Mouse (Mus musculus): ENCODE measurements around the gene Nol7. TPM values are rescaled to one million over a fixed set of nuclear protein-coding genes. Genes with fewer than 3 reads are reported as not detected.
A peak's percentile ranks its signal among the peaks of the same experiment; 100 is the strongest.

The Nol7 gene
- polyA plus RNA-seq, 1 experiment: 91.0 TPM

- Histone ChIP-seq H3K27ac (ENCODE audit: control insufficient read depth, insufficient read depth, low read length) (no peak overlapping the region), H3K36me3 (ENCODE audit: control insufficient read depth, insufficient read depth, low read length) (no peaks in the 10 kb centered on the region), H3K4me1 (replicated peaks; ENCODE audit: control insufficient read depth, insufficient read depth, low read length) (peaks cover 2% of the 10 kb centered on the region; the same call in 1 of the 2 replicates), H3K4me3 (ENCODE audit: control insufficient read depth, insufficient read depth, low read length) (no peak overlapping the region), H3K27me3 (ENCODE audit: control insufficient read depth, insufficient read depth, low read length) (no peaks in the 10 kb centered on the region)
- WGBS: 83% methylated on average over 6 of the region's 6 CpGs
- DNase-seq: no peak
- no peak for TF ChIP-seq POLR2A (IDR thresholded peaks at IDR 0.05; ENCODE audit: control insufficient read depth, extremely low read depth, insufficient read depth, low read length, poor library complexity)
- no peak for TF ChIP-seq CTCF (IDR thresholded peaks at IDR 0.05; ENCODE audit: borderline replicate concordance, control insufficient read depth, extremely low read depth, insufficient read depth, low read length, poor library complexity)
These were observed 37.7 kb upstream of the Nol7 start for GRCm38 (mm10) chr13:43360534-43360933.

GRCm38 (mm10) chr13:43362353-43362752 lies 35.8 kb upstream of the Nol7 start:
- Histone ChIP-seq H3K4me1 (replicated peaks; ENCODE audit: control insufficient read depth, insufficient read depth, low read length) (peaks cover 5% of the 10 kb centered on the region), H3K27me3 (ENCODE audit: control insufficient read depth, insufficient read depth, low read length) (no peaks in the 10 kb centered on the region), H3K27ac (ENCODE audit: control insufficient read depth, insufficient read depth, low read length) (no peak overlapping the region), H3K36me3 (ENCODE audit: control insufficient read depth, insufficient read depth, low read length) (no peaks in the 10 kb centered on the region), H3K4me3 (ENCODE audit: control insufficient read depth, insufficient read depth, low read length) (no peak overlapping the region)
- no peak for TF ChIP-seq POLR2A (IDR thresholded peaks at IDR 0.05; ENCODE audit: control insufficient read depth, extremely low read depth, insufficient read depth, low read length, poor library complexity)
- no peak for TF ChIP-seq CTCF (IDR thresholded peaks at IDR 0.05; ENCODE audit: borderline replicate concordance, control insufficient read depth, extremely low read depth, insufficient read depth, low read length, poor library complexity)
- 97% methylated on average over 9 of the region's 9 CpGs for WGBS
- DNase-seq: no peak

- peak within 1 kb of the TSS; percentile 71 for H3K4me3 ChIP-seq (ENCODE audit: control insufficient read depth, insufficient read depth, low read length)
- H3K27ac ChIP-seq (ENCODE audit: control insufficient read depth, insufficient read depth, low read length): peak within 1 kb of the TSS; percentile 39
- DNase-seq: peak; percentile 98
- no peaks in the 10 kb centered on the region for H3K36me3 ChIP-seq (ENCODE audit: control insufficient read depth, insufficient read depth, low read length)
- 15% methylated on average over 42 of the region's 42 CpGs for WGBS
- peak; percentile 70; the same call in 1 of the 2 replicates for TF ChIP-seq POLR2A (IDR thresholded peaks at IDR 0.05; ENCODE audit: control insufficient read depth, extremely low read depth, insufficient read depth, low read length, poor library complexity)
- peak; percentile 97 for TF ChIP-seq CTCF (IDR thresholded peaks at IDR 0.05; ENCODE audit: borderline replicate concordance, control insufficient read depth, extremely low read depth, insufficient read depth, low read length, poor library complexity)
- H3K27me3 ChIP-seq (ENCODE audit: control insufficient read depth, insufficient read depth, low read length): no peaks in the 10 kb centered on the region
- H3K4me1 ChIP-seq (replicated peaks; ENCODE audit: control insufficient read depth, insufficient read depth, low read length): peaks cover 5% of the 10 kb centered on the region
These were observed 33.0 kb upstream of the Nol7 start, which contains the start of gene Sirt5 for GRCm38 (mm10) chr13:43364985-43365824. TSS of gene Sirt5 (plus strand) at chr13:43365496.

- Histone ChIP-seq H3K27me3 (ENCODE audit: control insufficient read depth, insufficient read depth, low read length) (no peaks in the 10 kb centered on the region), H3K36me3 (ENCODE audit: control insufficient read depth, insufficient read depth, low read length) (peaks cover 1% of the 10 kb centered on the region; the same call in 1 of the 2 replicates), H3K4me3 (ENCODE audit: control insufficient read depth, insufficient read depth, low read length) (peak overlapping the region; percentile 71), H3K27ac (ENCODE audit: control insufficient read depth, insufficient read depth, low read length) (peak overlapping the region; percentile 39), H3K4me1 (replicated peaks; ENCODE audit: control insufficient read depth, insufficient read depth, low read length) (peaks cover 5% of the 10 kb centered on the region)
- WGBS: 6% methylated on average over 11 of the region's 11 CpGs
- DNase-seq: no peak
- TF ChIP-seq POLR2A (IDR thresholded peaks at IDR 0.05; ENCODE audit: control insufficient read depth, extremely low read depth, insufficient read depth, low read length, poor library complexity): no peak
- no peak for TF ChIP-seq CTCF (IDR thresholded peaks at IDR 0.05; ENCODE audit: borderline replicate concordance, control insufficient read depth, extremely low read depth, insufficient read depth, low read length, poor library complexity)
These were observed 32.4 kb upstream of the Nol7 start for GRCm38 (mm10) chr13:43365825-43366184.

- Histone ChIP-seq H3K36me3 (ENCODE audit: control insufficient read depth, insufficient read depth, low read length) (peaks cover 26% of the 10 kb centered on the region), H3K27ac (ENCODE audit: control insufficient read depth, insufficient read depth, low read length) (no peak overlapping the region), H3K27me3 (ENCODE audit: control insufficient read depth, insufficient read depth, low read length) (no peaks in the 10 kb centered on the region), H3K4me1 (replicated peaks; ENCODE audit: control insufficient read depth, insufficient read depth, low read length) (peaks cover 4% of the 10 kb centered on the region), H3K4me3 (ENCODE audit: control insufficient read depth, insufficient read depth, low read length) (no peak overlapping the region)
- DNase-seq: no peak
- WGBS: 95% methylated on average over 6 of the region's 6 CpGs
- no peak for TF ChIP-seq POLR2A (IDR thresholded peaks at IDR 0.05; ENCODE audit: control insufficient read depth, extremely low read depth, insufficient read depth, low read length, poor library complexity)
- no peak for TF ChIP-seq CTCF (IDR thresholded peaks at IDR 0.05; ENCODE audit: borderline replicate concordance, control insufficient read depth, extremely low read depth, insufficient read depth, low read length, poor library complexity)
These were observed 28.1 kb upstream of the Nol7 start for GRCm38 (mm10) chr13:43370063-43370462.

- Histone ChIP-seq H3K4me1 (replicated peaks; ENCODE audit: control insufficient read depth, insufficient read depth, low read length) (no peaks in the 10 kb centered on the region), H3K36me3 (ENCODE audit: control insufficient read depth, insufficient read depth, low read length) (peaks cover 33% of the 10 kb centered on the region), H3K27me3 (ENCODE audit: control insufficient read depth, insufficient read depth, low read length) (no peaks in the 10 kb centered on the region), H3K27ac (ENCODE audit: control insufficient read depth, insufficient read depth, low read length) (no peak overlapping the region), H3K4me3 (ENCODE audit: control insufficient read depth, insufficient read depth, low read length) (no peak overlapping the region)
- no peak for TF ChIP-seq CTCF (IDR thresholded peaks at IDR 0.05; ENCODE audit: borderline replicate concordance, control insufficient read depth, extremely low read depth, insufficient read depth, low read length, poor library complexity)
- no peak for TF ChIP-seq POLR2A (IDR thresholded peaks at IDR 0.05; ENCODE audit: control insufficient read depth, extremely low read depth, insufficient read depth, low read length, poor library complexity)
- DNase-seq: no peak
- 97% methylated on average over 1 of the region's 1 CpGs for WGBS
These were observed 25.3 kb upstream of the Nol7 start for GRCm38 (mm10) chr13:43372892-43373291.

All from thymus, adult 2 months (tissue).